Mouse (Mus musculus) stomach, postnatal 0 days (tissue): ENCODE measurements around the gene Gm10570. TPM values are rescaled to one million over a fixed set of nuclear protein-coding genes. Genes with fewer than 3 reads are reported as not detected.

Experiments
- ATAC-seq: fragments of 200-750 bp; cut with Nextera tagmentation; 2 replicates; pipeline ENCODE4 v1.8.0; 2017; ENCODE audit not compliant: low FRiP score, low TSS enrichment
- DNase-seq: peaks from one replicate; pipeline ENCODE4 v3.0.0-alpha.2; 2016; ENCODE audit warnings: low spot score
- H3K27ac ChIP-seq: fragments of 300-500 bp; sonication (generic); replicated peaks from 2 replicates; pipeline ENCODE4 v1.5.1; 2014; ENCODE audit warnings: mild to moderate bottlenecking, control low read depth
- H3K27me3 ChIP-seq: fragments of 300-500 bp; sonication (generic); 2 replicates; pipeline ENCODE4 v1.6.1; 2014; ENCODE audit warnings: low read length; ENCODE audit not compliant: control insufficient read depth, insufficient read depth
- H3K36me3 ChIP-seq: fragments of 300-500 bp; sonication (generic); 2 replicates; pipeline ENCODE4 v1.6.1; 2014; ENCODE audit warnings: low read length, mixed read lengths; ENCODE audit not compliant: control insufficient read depth, insufficient read depth
- H3K4me1 ChIP-seq: fragments of 300-500 bp; sonication (generic); replicated peaks from 2 replicates; pipeline ENCODE4 v1.6.1; 2014; ENCODE audit warnings: antibody characterized with exemption; ENCODE audit not compliant: control insufficient read depth, insufficient read depth
- H3K4me2 ChIP-seq: fragments of 300-500 bp; sonication (generic); replicated peaks from 2 replicates; pipeline ENCODE4 v1.6.1; 2014; ENCODE audit warnings: low read depth, mild to moderate bottlenecking, control low read depth, moderate library complexity
- H3K4me3 ChIP-seq: fragments of 300-500 bp; sonication (generic); 2 replicates; pipeline ENCODE4 v1.5.1; 2014; ENCODE audit warnings: low read depth, low read length, control low read depth
- H3K9ac ChIP-seq: fragments of 300-500 bp; sonication (generic); 2 replicates; pipeline ENCODE4 v1.6.1; 2014; ENCODE audit warnings: mild to moderate bottlenecking, low read length, control low read depth, mixed read lengths
- H3K9me3 ChIP-seq: fragments of 300-500 bp; sonication (generic); 2 replicates; pipeline ENCODE4 v1.6.1; 2016; ENCODE audit warnings: low read length; ENCODE audit not compliant: control insufficient read depth
- CTCF ChIP-seq: IDR thresholded peaks from 2 replicates; pipeline ENCODE4 v1.5.1; 2016; ENCODE audit warnings: antibody characterized with exemption, low read depth, mild to moderate bottlenecking, moderate library complexity
- EP300 ChIP-seq: optimal IDR thresholded peaks from 2 replicates; pipeline ENCODE3; 2016; ENCODE audit warnings: antibody characterized with exemption
- WGBS: fragments of 180-500 bp; shearing (Covaris S2); extraction: QIAGEN DNeasy Blood & Tissue Kit; methylation state at CpG from one replicate; pipeline ENCODE4 v1.1.7; 2014; 5-methylcytosine and 5-hydroxymethylcytosine counted together
- polyA plus RNA-seq: library from polyadenylated mRNA; unstranded; fragments of >200 nt; fragmentation: Nextera tagmentation; extraction: Ambion mirVana; gene quantifications from 2 replicates; pipeline ENCODE4 v1.2.1, GENCODE M21; 2015

Gene Gm10570
- polyA plus RNA-seq, 1 experiment from 2014 or later = not detected

- TF ChIP-seq EP300 = no peak
- TF ChIP-seq CTCF = no peak
- no peak overlapping the region for H3K9ac ChIP-seq
- DNase-seq (no peak), ATAC-seq (no peak)
- no peaks in the 10 kb centered on the region for H3K36me3 ChIP-seq
- 63% methylated on average over 5 of the region's 5 CpGs for WGBS
- no peak overlapping the region for H3K27ac ChIP-seq
- H3K4me1 ChIP-seq = no peaks in the 10 kb centered on the region
- H3K27me3 ChIP-seq = no peaks in the 10 kb centered on the region
- H3K4me3 ChIP-seq = no peak overlapping the region
- H3K4me2 ChIP-seq = no peak overlapping the region
- H3K9me3 ChIP-seq = no peaks in the 10 kb centered on the region
Measured at GRCm38 (mm10) chr4:130282856-130283255, 25.6 kb downstream of the Gm10570 start.

- 64% methylated on average over 2 of the region's 2 CpGs for WGBS
- no peak within 1 kb of the TSS for H3K27ac ChIP-seq
- H3K9ac ChIP-seq = no peak within 1 kb of the TSS
- TF ChIP-seq CTCF (no peak), EP300 (no peak)
- no peaks in the 10 kb centered on the region for H3K36me3 ChIP-seq
- no peak within 1 kb of the TSS for H3K4me2 ChIP-seq
- ATAC-seq = no peak
- H3K4me1 ChIP-seq = no peaks in the 10 kb centered on the region
- no peak for DNase-seq
- H3K27me3 ChIP-seq = no peaks in the 10 kb centered on the region
- no peaks in the 10 kb centered on the region for H3K9me3 ChIP-seq
- no peak within 1 kb of the TSS for H3K4me3 ChIP-seq
Measured at GRCm38 (mm10) chr4:130279105-130279504, 29.4 kb downstream of the Gm10570 start, which contains the start of gene Serinc2. TSS of gene Serinc2 (minus strand) at chr4:130279205.

GRCm38 (mm10) chr4:130276573-130277176, 31.8 kb downstream of the Gm10570 start:
- H3K27me3 ChIP-seq = no peaks in the 10 kb centered on the region
- WGBS = 45% methylated on average over 7 of the region's 7 CpGs
- TF ChIP-seq CTCF (no peak), EP300 (no peak)
- ATAC-seq (peak; percentile 25; the same call in 1 of the 2 replicates), DNase-seq (peak; percentile 64)
- no peak overlapping the region for H3K4me3 ChIP-seq
- no peaks in the 10 kb centered on the region for H3K36me3 ChIP-seq
- no peak overlapping the region for H3K4me2 ChIP-seq
- H3K9ac ChIP-seq = no peak overlapping the region
- no peaks in the 10 kb centered on the region for H3K4me1 ChIP-seq
- no peaks in the 10 kb centered on the region for H3K9me3 ChIP-seq
- peak overlapping the region; percentile 58 for H3K27ac ChIP-seq

GRCm38 (mm10) chr4:130275823-130276105, 32.7 kb downstream of the Gm10570 start:
- Histone ChIP-seq H3K4me1 (no peaks in the 10 kb centered on the region), H3K4me2 (peak overlapping the region; percentile 80)

GRCm38 (mm10) chr4:130275016-130275822, 33.3 kb downstream of the Gm10570 start:
- Histone ChIP-seq H3K36me3 (no peaks in the 10 kb centered on the region), H3K9me3 (no peaks in the 10 kb centered on the region), H3K4me2 (peak overlapping the region; percentile 80), H3K4me1 (no peaks in the 10 kb centered on the region), H3K27me3 (no peaks in the 10 kb centered on the region), H3K9ac (peak overlapping the region; percentile 78), H3K27ac (peak overlapping the region; percentile 86), H3K4me3 (peak overlapping the region; percentile 60)
- 4% methylated on average over 62 of the region's 62 CpGs for WGBS
- TF ChIP-seq CTCF (no peak), EP300 (no peak)
- peak; percentile 89 for DNase-seq
- ATAC-seq = peak; percentile 60

More at GRCm38 (mm10) chr4:130275823-130276105, 32.7 kb downstream of the Gm10570 start:
- no peak for TF ChIP-seq CTCF
- TF ChIP-seq EP300 = no peak
- no peaks in the 10 kb centered on the region for H3K27me3 ChIP-seq
- H3K4me3 ChIP-seq = peak overlapping the region; percentile 60; the same call in 1 of the 2 replicates
- no peak overlapping the region for H3K27ac ChIP-seq
- WGBS = 63% methylated on average over 5 of the region's 5 CpGs
- ATAC-seq = no peak
- no peaks in the 10 kb centered on the region for H3K9me3 ChIP-seq
- H3K9ac ChIP-seq = no peak overlapping the region; the same call in 1 of the 2 replicates
- DNase-seq = no peak
- H3K36me3 ChIP-seq = no peaks in the 10 kb centered on the region
